26 mouse cellular contexts compared by ENCODE assay signal in the genomic region with DNA sequence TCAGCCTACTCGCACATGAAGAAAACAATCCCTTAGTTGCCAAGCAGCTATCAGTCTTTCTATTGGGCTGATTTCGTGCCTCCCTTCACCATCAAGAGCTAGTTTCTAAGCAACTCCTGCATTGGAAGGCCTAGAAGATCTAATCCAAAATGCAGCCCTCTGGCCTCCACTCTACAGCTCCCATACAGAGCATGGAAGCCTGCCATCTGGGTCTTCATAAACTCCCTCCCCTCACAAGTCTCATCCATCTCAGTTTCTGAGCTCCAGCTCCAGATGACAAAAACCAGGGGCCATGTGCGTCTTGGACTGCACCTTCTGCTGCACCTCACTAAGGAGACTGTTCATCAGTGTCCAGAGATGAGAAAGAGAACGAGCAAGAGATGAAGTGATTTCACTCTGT. TPM values are rescaled to one million over a fixed set of nuclear protein-coding genes. Genes with fewer than 3 reads are reported as not detected.
DNase-seq lines count a peak whose midpoint lies in the region; ATAC-seq and TF ChIP-seq lines count a peak whose summit lies in the region.
"Had no signal": no experiment of that assay in that cellular context is flagged by ENCODE, and none has a peak within 500 bp of the region (broad histone marks: within the 10 kb centered on the region; RNA-seq: fewer than 3 reads in every experiment).

No protein-coding gene starts in this region.

- TF ChIP-seq POLR2A in cerebellum, adult 2 months (IDR thresholded peaks at IDR 0.05; ENCODE audit: borderline replicate concordance, insufficient read depth, low read length), result no peak

- H3K9ac ChIP-seq in forebrain, embryonic 14.5 days (ENCODE audit: low read length), result no peak overlapping the region
- no peak overlapping the region for H3K9ac ChIP-seq in forebrain, embryonic 12.5 days
- H3K9ac ChIP-seq: heart, embryonic 12.5 days; heart, embryonic 15.5 days; hindbrain, embryonic 13.5 days; intestine, embryonic 15.5 days had no signal

- DNase-seq in cerebellum, adult 2 months, result no peak
- DNase-seq in cerebellum, adult 8-10 months, result no peak
- no peak for DNase-seq in forebrain, embryonic 14.5 days (ENCODE audit: low spot score)
- DNase-seq in layer of hippocampus, adult 2 months (ENCODE audit: low spot score in 2 of 2), result no peak
- no peak for DNase-seq in layer of hippocampus, postnatal 10 days (ENCODE audit: low spot score in 2 of 2)
- DNase-seq: adrenal gland, postnatal 10 days; adrenal gland, postnatal 36 days; B cell, adult 2 months; cerebellum, adult 9-11 months; cerebellum, postnatal 36 days; gastrocnemius, postnatal 25 days; heart, adult 18-20 months; heart, postnatal 10 days; heart, postnatal 36 days; kidney, adult 11 months; kidney, adult 8-10 months had no signal

- TF ChIP-seq CTCF in cerebellum, adult 2 months (IDR thresholded peaks at IDR 0.05; ENCODE audit: borderline replicate concordance, insufficient read depth, low read depth, low read length), result no peak
- no peak for TF ChIP-seq CTCF in layer of hippocampus, adult 2 months (conservative IDR thresholded peaks at IDR 0.05)

- H3K27ac ChIP-seq in cerebellum, adult 2 months (ENCODE audit: insufficient read depth, low read length), result peak overlapping the region; percentile 28; the same call in 1 of the 2 replicates
- H3K27ac ChIP-seq in forebrain, embryonic 14.5 days (ENCODE audit: low read depth, low read length), result 0 out of 2 replicates have a peak overlapping the region, but pooled peaks have one; percentile 40
- H3K27ac ChIP-seq in forebrain, embryonic 12.5 days, result no peak overlapping the region
- H3K27ac ChIP-seq in layer of hippocampus, adult 2 months, result peak overlapping the region; percentile 85
- H3K27ac ChIP-seq: heart, embryonic 15.5 days; hindbrain, embryonic 10.5 days; hindbrain, embryonic 13.5 days; intestine, embryonic 15.5 days had no signal

- no peak overlapping the region for H3K4me2 ChIP-seq in forebrain, embryonic 14.5 days (ENCODE audit: low read length)
- no peak overlapping the region for H3K4me2 ChIP-seq in forebrain, embryonic 12.5 days
- H3K4me2 ChIP-seq: heart, embryonic 12.5 days; heart, embryonic 15.5 days; hindbrain, embryonic 13.5 days; intestine, embryonic 15.5 days had no signal

- no peaks in the 10 kb centered on the region for H3K36me3 ChIP-seq in forebrain, embryonic 14.5 days (ENCODE audit: control insufficient read depth, insufficient read depth, low read length)
- no peaks in the 10 kb centered on the region for H3K36me3 ChIP-seq in forebrain, embryonic 12.5 days (replicated peaks)
- H3K36me3 ChIP-seq: G1E; heart, embryonic 12.5 days; heart, embryonic 15.5 days; hindbrain, embryonic 10.5 days; hindbrain, embryonic 13.5 days; intestine, embryonic 15.5 days had no signal

- no peaks in the 10 kb centered on the region for H3K27me3 ChIP-seq in cerebellum, adult 2 months (ENCODE audit: control insufficient read depth, insufficient read depth, low read length)
- no peaks in the 10 kb centered on the region for H3K27me3 ChIP-seq in forebrain, embryonic 14.5 days (replicated peaks; ENCODE audit: control insufficient read depth, insufficient read depth, low read length)
- H3K27me3 ChIP-seq in forebrain, embryonic 12.5 days, result no peaks in the 10 kb centered on the region
- H3K27me3 ChIP-seq: heart, embryonic 15.5 days; hindbrain, embryonic 13.5 days; intestine, embryonic 15.5 days had no signal

- H3K4me1 ChIP-seq in cerebellum, adult 2 months (ENCODE audit: control insufficient read depth, insufficient read depth, low read length), result peaks cover 69% of the 10 kb centered on the region
- H3K4me1 ChIP-seq in forebrain, embryonic 14.5 days (ENCODE audit: control insufficient read depth, insufficient read depth, low read length), result no peaks in the 10 kb centered on the region
- no peaks in the 10 kb centered on the region for H3K4me1 ChIP-seq in forebrain, embryonic 12.5 days
- H3K4me1 ChIP-seq: heart, embryonic 12.5 days; heart, embryonic 15.5 days; intestine, embryonic 15.5 days had no signal

- H3K4me3 ChIP-seq in cerebellum, adult 2 months (replicated peaks; ENCODE audit: insufficient read depth, low read depth, low read length), result no peak overlapping the region
- no peak overlapping the region for H3K4me3 ChIP-seq in forebrain, embryonic 14.5 days (ENCODE audit: low read depth, low read length)
- no peak overlapping the region for H3K4me3 ChIP-seq in forebrain, embryonic 12.5 days (replicated peaks)
- no peak overlapping the region for H3K4me3 ChIP-seq in layer of hippocampus, adult 2 months
- H3K4me3 ChIP-seq: heart, embryonic 12.5 days; heart, embryonic 15.5 days; hindbrain, embryonic 10.5 days; hindbrain, embryonic 13.5 days; intestine, embryonic 15.5 days had no signal

- H3K9me3 ChIP-seq in forebrain, embryonic 14.5 days (replicated peaks; ENCODE audit: control insufficient read depth, low read length), result no peaks in the 10 kb centered on the region
- H3K9me3 ChIP-seq in forebrain, embryonic 12.5 days, result 0 out of 2 replicates have a peak, but pooled peaks cover 2% of the 10 kb centered on the region
- H3K9me3 ChIP-seq: heart, embryonic 15.5 days; hindbrain, embryonic 10.5 days; hindbrain, embryonic 13.5 days; intestine, embryonic 15.5 days had no signal

- ATAC-seq in forebrain, embryonic 14.5 days, result no peak
- no peak for ATAC-seq in forebrain, embryonic 12.5 days (ENCODE audit: low FRiP score)
- ATAC-seq: hindbrain, embryonic 16.5 days; intestine, embryonic 15.5 days; Patski had no signal

- WGBS in cerebellum, adult 2 months, result 65% methylated on average over 4 of the region's 4 CpGs
- WGBS in forebrain, embryonic 14.5 days, result 79% methylated on average over 4 of the region's 4 CpGs
- 84% methylated on average over 4 of the region's 4 CpGs for WGBS in forebrain, embryonic 12.5 days

RNA-seq across cellular contexts. Expression of gene Kcna1, which starts 52.8 kb away (rescaled TPM):
- 71.1 and 72.6 TPM in 2 replicates for polyA plus RNA-seq in cerebellum, adult 2 months (2012; rRNA removed)
- 2.5 and 2.8 TPM in 2 replicates for polyA plus RNA-seq in forebrain, embryonic 14.5 days (2014; fragmentation: Nextera tagmentation; extraction: Ambion mirVana)
- 0.74 and 1.5 TPM in 2 replicates for polyA plus RNA-seq in forebrain, embryonic 12.5 days (2016; fragmentation: Nextera tagmentation; extraction: Ambion mirVana)
- total RNA-seq in layer of hippocampus, adult 2 months (2021), result 100 to 1,000 TPM; 115 to 119 TPM
- 10 to 100 TPM; 48.5 to 53.7 TPM for total RNA-seq in layer of hippocampus, postnatal 10 days (2021)
- total RNA-seq: CH12.LX had no signal
- polyA plus RNA-seq: G1E had no signal

RNA-seq across cellular contexts. Expression of gene Kcna5, which starts 58.1 kb away (rescaled TPM):
- 0.80 and 1.0 TPM in 2 replicates for polyA plus RNA-seq in cerebellum, adult 2 months (2012; rRNA removed)
- polyA plus RNA-seq in forebrain, embryonic 14.5 days (2014; fragmentation: Nextera tagmentation; extraction: Ambion mirVana), result 1.4 and 1.6 TPM in 2 replicates
- 1.6 and 2.0 TPM in 2 replicates for polyA plus RNA-seq in forebrain, embryonic 12.5 days (2016; fragmentation: Nextera tagmentation; extraction: Ambion mirVana)
- total RNA-seq in layer of hippocampus, adult 2 months (2021), result 1 to 10 TPM; 1.5 to 1.6 TPM
- 1 to 10 TPM; 1.4 to 1.6 TPM for total RNA-seq in layer of hippocampus, postnatal 10 days (2021)
- total RNA-seq: CH12.LX, G1E had no signal
- polyA plus RNA-seq: G1E had no signal

Comparison
In these comparisons a context has a peak if more than half of its experiments do, and no peak if none do; other contexts are left out.
1. RNA of gene Kcna1, which starts 52.8 kb away (polyA plus RNA-seq): 71.1 to 72.6 TPM in cerebellum, adult 2 months; 2.5 to 2.8 TPM in forebrain, embryonic 14.5 days and 0.74 to 1.5 TPM in forebrain, embryonic 12.5 days; every median in the first group is over 10 times any median in the second.